Mouse (Mus musculus) embryo, embryonic 11.5 days (tissue): ENCODE results near the gene Tlnrd1.

ENCODE experiments used
- DNase-seq: peaks from one replicate; pipeline ENCODE4 v3.0.0-alpha.2; 2012; ENCODE audit warnings: low read depth, low spot score

Tlnrd1 gene

DNA sequence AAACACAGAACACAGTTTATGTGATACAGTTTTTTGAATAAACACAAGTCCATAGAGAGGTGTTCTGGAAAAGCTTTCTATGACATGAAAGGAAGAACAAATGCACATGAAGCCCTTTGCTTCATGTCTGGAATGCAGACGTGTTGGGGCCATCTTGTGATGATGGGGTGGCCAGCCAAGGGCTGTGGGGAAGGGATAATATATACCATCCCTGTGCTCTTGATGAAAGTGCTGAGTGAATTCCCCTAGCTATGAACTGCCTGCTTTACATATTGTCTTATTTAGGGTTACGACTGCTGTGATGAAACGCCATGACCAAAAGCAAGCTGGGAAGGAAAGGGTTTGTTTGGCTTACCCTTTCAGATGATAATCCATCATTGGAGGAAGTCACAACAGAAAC lies 39.3 kb downstream of the Tlnrd1 start:
- DNase-seq = no peak

- DNase-seq = no peak
Observed at GRCm38 (mm10) chr7:83842486-83843259, 41.4 kb downstream of the Tlnrd1 start.

DNA sequence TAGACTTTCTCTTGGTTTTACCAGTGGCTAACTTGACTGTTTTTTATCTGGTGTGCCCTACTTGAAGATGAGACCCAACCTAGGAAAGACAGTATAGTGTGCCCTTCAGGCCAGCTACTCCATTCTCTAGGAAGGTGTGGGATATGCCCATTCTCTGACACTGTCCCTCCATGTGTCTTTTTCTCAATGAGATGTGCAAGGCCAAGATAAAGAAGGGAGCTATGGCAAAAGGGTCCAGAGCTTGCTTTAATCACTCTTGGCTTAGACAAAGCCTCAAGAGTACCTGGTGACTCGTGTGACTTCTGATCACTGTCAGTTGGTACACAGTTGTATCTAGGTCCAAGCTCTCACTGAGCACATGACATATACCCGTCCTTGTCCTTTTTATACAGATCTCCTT lies 44.0 kb downstream of the Tlnrd1 start:
- no peak for DNase-seq

DNA sequence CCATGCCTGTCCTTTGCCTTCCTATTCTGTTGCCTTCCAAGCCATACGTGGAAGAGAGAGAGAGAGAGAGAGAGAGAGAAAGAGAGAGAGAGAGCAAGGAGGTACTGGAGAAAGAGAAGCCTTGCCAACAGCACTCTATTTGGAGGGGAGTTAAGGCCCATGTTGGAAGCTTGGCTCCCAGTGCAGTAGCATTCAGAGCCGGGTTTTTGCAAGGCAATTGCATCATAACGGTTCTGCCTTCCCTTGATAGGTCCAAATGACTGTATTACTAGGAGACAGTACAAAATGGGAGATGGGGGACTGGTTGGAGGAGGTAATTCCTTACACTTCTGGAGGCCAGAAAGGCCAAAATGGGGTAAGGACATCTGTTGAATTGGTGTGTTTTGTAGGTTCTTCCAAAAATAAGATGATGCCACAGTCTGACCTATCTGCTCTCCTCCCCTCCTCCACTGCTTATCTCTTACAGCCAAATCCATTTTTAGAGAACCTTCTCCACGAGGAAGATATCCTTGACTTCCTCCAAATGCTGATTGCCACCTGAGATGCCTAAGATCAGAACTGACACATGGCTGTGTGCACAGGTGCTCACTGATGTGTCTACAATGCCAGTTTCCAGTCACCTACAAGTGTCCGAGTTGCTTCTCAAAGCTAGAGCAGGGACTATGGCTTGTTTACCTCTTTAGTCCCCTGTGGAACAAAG lies 45.4 kb downstream of the Tlnrd1 start:
- DNase-seq = no peak
